Mouse (Mus musculus) bone marrow macrophage, adult 2 months (primary cell): ENCODE data around the gene Ncl.

Experiments
- CTCF ChIP-seq: IDR thresholded peaks from 2 replicates; pipeline ENCODE4 v1.5.1; 2012; ENCODE audit warnings: low read depth, mild to moderate bottlenecking, low read length, moderate library complexity
- POLR2A ChIP-seq: IDR thresholded peaks from 2 replicates; pipeline ENCODE4 v1.6.1; 2012; ENCODE audit warnings: mild to moderate bottlenecking, low read depth, low read length, borderline replicate concordance

DNA sequence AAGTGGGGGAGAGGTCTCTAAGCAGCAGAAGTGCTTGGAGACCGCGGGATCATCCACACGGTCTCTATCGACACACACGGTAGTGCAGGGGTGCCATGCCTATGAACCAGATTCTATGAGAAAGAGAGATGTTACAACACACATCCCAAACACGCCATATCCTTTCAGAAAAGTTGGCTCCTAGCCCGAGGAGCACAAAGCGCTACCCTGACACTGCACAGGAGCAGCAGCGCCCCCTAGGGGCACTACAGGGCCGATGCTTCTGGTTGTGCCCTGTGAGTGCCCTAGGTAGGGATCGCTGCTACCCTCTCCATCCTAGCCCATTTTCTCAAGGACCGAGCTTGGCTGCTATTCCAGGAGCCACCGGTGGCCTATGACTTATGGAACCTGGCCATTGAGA lies 21.8 kb upstream of the Ncl start:
- TF ChIP-seq CTCF: peak; percentile 90
- no peak for TF ChIP-seq POLR2A
